Mouse (Mus musculus): Measurements from ENCODE around the gene Stat2. TPM values are rescaled to one million over a fixed set of nuclear protein-coding genes. Genes with fewer than 3 reads are reported as not detected.

Stat2 gene
- total RNA-seq (2021) (10 to 100 TPM in 1 of 2 experiments, 1 to 10 TPM in 1; 7.3 to 12.2 TPM), polyA plus RNA-seq (2012; rRNA removed) (11.0 and 17.5 TPM in 2 replicates)
- long read RNA-seq: 0 reads

GRCm38 (mm10) chr10:128270287-128270841, at the start of gene Stat2:
Gene Stat2 (plus strand): TSS chr10:128270559.
- no peaks in the 10 kb centered on the region for H3K27me3 ChIP-seq (ENCODE audit: control insufficient read depth, insufficient read depth, low read length)
- WGBS: under 1% methylated on average over 43 of the region's 43 CpGs
- H3K4me3 ChIP-seq: peak within 1 kb of the TSS; percentile 88
- peaks cover 5% of the 10 kb centered on the region; the same call in 1 of the 2 replicates for H3K36me3 ChIP-seq (ENCODE audit: control insufficient read depth, insufficient read depth, low read length)
- peaks cover 5% of the 10 kb centered on the region for H3K4me1 ChIP-seq (ENCODE audit: control insufficient read depth, insufficient read depth, low read length)
- H3K27ac ChIP-seq: peak within 1 kb of the TSS; percentile 83
- H3K79me2 ChIP-seq (replicated peaks; ENCODE audit: control insufficient read depth, insufficient read depth, low read length): no peaks in the 10 kb centered on the region; the same call in 1 of the 2 replicates
- intact Hi-C loops (cut with DNase I): no loop called here
- TF ChIP-seq POLR2A (IDR thresholded peaks at IDR 0.05; ENCODE audit: insufficient read depth, low read depth, low read length): peak; percentile 95
- no peak for TF ChIP-seq CTCF (IDR thresholded peaks at IDR 0.05)
- H3K9ac ChIP-seq (ENCODE audit: low read depth, low read length): peak within 1 kb of the TSS; percentile 90
- DNase-seq: peak; percentile 95 to 98

DNA sequence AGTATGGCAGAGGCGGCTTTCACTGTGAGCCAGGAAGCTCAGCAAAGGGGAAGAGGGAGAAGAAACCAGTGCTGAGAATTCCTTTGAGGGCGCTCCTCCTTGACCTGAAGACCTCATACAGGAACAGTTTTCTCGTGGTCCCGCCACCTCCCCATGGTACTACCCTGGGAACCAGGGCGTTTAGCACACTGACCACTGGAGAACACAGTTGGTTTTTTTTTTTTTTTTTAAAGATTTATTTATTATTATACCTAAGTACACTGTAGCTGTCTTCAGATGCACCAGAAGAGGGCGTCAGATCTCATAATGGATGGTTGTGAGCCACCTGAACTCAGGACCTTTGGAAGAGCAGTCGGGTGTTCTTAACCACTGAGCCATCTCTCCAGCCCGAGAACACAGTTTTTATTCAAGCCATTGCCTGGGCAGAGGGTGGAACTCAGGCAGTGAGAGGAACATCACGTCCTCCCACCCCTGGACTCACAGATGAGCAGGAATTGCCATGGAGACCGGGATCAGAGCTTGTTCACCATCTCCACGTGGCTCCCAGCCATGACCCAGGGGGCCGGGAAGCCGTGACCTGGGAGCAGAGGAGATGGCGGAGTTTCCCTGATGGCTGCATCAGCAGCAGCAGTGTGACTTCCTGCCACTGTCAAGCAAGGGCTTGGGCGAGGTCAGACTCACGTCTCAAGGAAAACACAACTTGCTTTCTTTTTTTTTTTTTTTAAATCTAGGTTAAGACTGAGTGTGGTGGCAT, 48.6 kb upstream of the Stat2 start:
- intact Hi-C loops (cut with DNase I): no loop called here
- Histone ChIP-seq H3K4me1 (ENCODE audit: control insufficient read depth, insufficient read depth, low read length) (no peaks in the 10 kb centered on the region), H3K4me3 (no peak overlapping the region), H3K36me3 (ENCODE audit: control insufficient read depth, insufficient read depth, low read length) (no peaks in the 10 kb centered on the region), H3K9ac (ENCODE audit: low read depth, low read length) (no peak overlapping the region), H3K79me2 (replicated peaks; ENCODE audit: control insufficient read depth, insufficient read depth, low read length) (no peaks in the 10 kb centered on the region), H3K27ac (no peak overlapping the region), H3K27me3 (ENCODE audit: control insufficient read depth, insufficient read depth, low read length) (no peaks in the 10 kb centered on the region)
- WGBS: 49% methylated on average over 16 of the region's 16 CpGs
- TF ChIP-seq CTCF (IDR thresholded peaks at IDR 0.05): peak; percentile 43
- TF ChIP-seq POLR2A (IDR thresholded peaks at IDR 0.05; ENCODE audit: insufficient read depth, low read depth, low read length): no peak
- no peak for TF ChIP-seq EP300 (IDR thresholded peaks at IDR 0.05; ENCODE audit: insufficient read depth, low read depth, low read length)
- peak in 1 of 2 experiments; percentile 24 for DNase-seq

DNA sequence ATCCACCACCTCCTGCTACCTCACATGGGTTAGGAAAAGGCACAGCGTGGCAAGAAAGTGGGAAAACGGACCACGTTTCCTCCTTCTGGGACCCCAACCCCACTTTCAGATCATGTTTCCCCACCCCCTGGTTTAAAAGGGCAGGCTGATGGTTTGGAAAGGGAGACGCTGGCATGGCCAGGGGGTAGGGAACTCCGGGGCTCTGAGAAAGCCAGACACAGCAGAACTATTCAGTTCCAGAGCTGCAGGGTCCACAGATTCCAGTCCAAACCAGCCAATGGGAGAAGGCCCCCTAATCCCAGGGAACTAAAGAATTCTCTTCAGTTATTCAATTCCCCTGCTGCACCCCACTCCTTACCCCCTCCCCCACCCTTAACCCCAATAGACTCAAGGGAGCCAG, 45.3 kb upstream of the Stat2 start:
- no peaks in the 10 kb centered on the region for H3K79me2 ChIP-seq (replicated peaks; ENCODE audit: control insufficient read depth, insufficient read depth, low read length)
- H3K9ac ChIP-seq (ENCODE audit: low read depth, low read length): no peak overlapping the region
- H3K4me3 ChIP-seq: no peak overlapping the region
- H3K27me3 ChIP-seq (ENCODE audit: control insufficient read depth, insufficient read depth, low read length): no peaks in the 10 kb centered on the region
- no peaks in the 10 kb centered on the region for H3K36me3 ChIP-seq (ENCODE audit: control insufficient read depth, insufficient read depth, low read length)
- TF ChIP-seq CTCF (IDR thresholded peaks at IDR 0.05) (no peak), POLR2A (IDR thresholded peaks at IDR 0.05; ENCODE audit: insufficient read depth, low read depth, low read length) (no peak), EP300 (IDR thresholded peaks at IDR 0.05; ENCODE audit: insufficient read depth, low read depth, low read length) (no peak)
- no peaks in the 10 kb centered on the region for H3K4me1 ChIP-seq (ENCODE audit: control insufficient read depth, insufficient read depth, low read length)
- intact Hi-C loops (cut with DNase I): no loop called here
- 67% methylated on average over 5 of the region's 5 CpGs for WGBS
- H3K27ac ChIP-seq: no peak overlapping the region
- no peak for DNase-seq

DNA sequence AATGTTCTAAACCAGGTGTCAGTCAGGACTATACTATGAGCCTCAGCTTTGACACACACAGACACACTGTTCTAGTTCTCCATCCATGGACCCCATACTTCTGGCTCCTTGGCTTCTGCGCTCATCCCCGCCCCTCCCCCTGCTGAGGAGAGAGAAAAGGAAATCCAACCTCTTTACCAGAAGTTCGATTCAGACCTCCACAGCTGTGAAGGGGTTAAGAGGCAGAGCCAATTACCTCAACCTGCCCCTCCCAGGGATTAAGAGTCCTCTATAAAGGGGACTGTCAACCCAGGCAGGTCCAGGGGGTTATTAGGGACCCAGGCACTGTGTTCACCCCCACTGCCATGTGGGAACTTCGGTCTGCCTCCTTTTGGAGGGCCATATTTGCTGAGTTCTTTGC, 44.8 kb upstream of the Stat2 start, which contains the start of gene Mip:
TSS of gene Mip (plus strand) at position 301 of the 400 bp plus-strand sequence.
- WGBS: 53% methylated on average over 4 of the region's 4 CpGs
- DNase-seq: no peak
- no peak for TF ChIP-seq CTCF (IDR thresholded peaks at IDR 0.05)
- TF ChIP-seq POLR2A (IDR thresholded peaks at IDR 0.05; ENCODE audit: insufficient read depth, low read depth, low read length): no peak
- no peak for TF ChIP-seq EP300 (IDR thresholded peaks at IDR 0.05; ENCODE audit: insufficient read depth, low read depth, low read length)
- Histone ChIP-seq H3K36me3 (ENCODE audit: control insufficient read depth, insufficient read depth, low read length) (no peaks in the 10 kb centered on the region), H3K4me1 (ENCODE audit: control insufficient read depth, insufficient read depth, low read length) (no peaks in the 10 kb centered on the region), H3K9ac (ENCODE audit: low read depth, low read length) (no peak within 1 kb of the TSS), H3K79me2 (replicated peaks; ENCODE audit: control insufficient read depth, insufficient read depth, low read length) (no peaks in the 10 kb centered on the region), H3K27ac (no peak within 1 kb of the TSS), H3K4me3 (no peak within 1 kb of the TSS), H3K27me3 (ENCODE audit: control insufficient read depth, insufficient read depth, low read length) (no peaks in the 10 kb centered on the region)
- intact Hi-C loops (cut with DNase I): no loop called here

DNA sequence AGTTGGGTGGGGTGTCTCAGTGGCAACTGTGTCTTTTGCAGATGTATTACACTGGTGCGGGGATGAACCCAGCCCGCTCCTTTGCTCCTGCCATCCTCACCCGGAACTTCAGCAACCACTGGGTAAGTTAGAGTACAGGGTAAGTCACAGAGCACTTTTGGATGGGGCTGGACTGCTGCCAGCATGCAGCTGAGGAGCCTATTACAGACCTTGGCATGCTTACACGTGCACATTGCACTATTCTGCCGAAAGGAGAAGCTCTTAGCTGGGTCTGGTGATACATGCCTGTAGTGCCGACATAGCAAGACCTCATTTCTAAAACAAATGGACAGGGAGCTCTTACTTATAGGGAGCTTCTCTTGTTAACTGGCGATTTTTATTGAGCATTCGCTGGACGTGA, 42.8 kb upstream of the Stat2 start:
- Histone ChIP-seq H3K9ac (ENCODE audit: low read depth, low read length) (no peak overlapping the region), H3K79me2 (replicated peaks; ENCODE audit: control insufficient read depth, insufficient read depth, low read length) (no peaks in the 10 kb centered on the region), H3K27ac (no peak overlapping the region), H3K27me3 (ENCODE audit: control insufficient read depth, insufficient read depth, low read length) (no peaks in the 10 kb centered on the region), H3K4me3 (no peak overlapping the region), H3K4me1 (ENCODE audit: control insufficient read depth, insufficient read depth, low read length) (no peaks in the 10 kb centered on the region; the same call in 1 of the 2 replicates), H3K36me3 (ENCODE audit: control insufficient read depth, insufficient read depth, low read length) (no peaks in the 10 kb centered on the region)
- TF ChIP-seq POLR2A (IDR thresholded peaks at IDR 0.05; ENCODE audit: insufficient read depth, low read depth, low read length) (no peak), CTCF (IDR thresholded peaks at IDR 0.05) (no peak), EP300 (IDR thresholded peaks at IDR 0.05; ENCODE audit: insufficient read depth, low read depth, low read length) (no peak)
- WGBS: 69% methylated on average over 9 of the region's 9 CpGs
- intact Hi-C loops (cut with DNase I): no loop called here
- DNase-seq: no peak

DNA sequence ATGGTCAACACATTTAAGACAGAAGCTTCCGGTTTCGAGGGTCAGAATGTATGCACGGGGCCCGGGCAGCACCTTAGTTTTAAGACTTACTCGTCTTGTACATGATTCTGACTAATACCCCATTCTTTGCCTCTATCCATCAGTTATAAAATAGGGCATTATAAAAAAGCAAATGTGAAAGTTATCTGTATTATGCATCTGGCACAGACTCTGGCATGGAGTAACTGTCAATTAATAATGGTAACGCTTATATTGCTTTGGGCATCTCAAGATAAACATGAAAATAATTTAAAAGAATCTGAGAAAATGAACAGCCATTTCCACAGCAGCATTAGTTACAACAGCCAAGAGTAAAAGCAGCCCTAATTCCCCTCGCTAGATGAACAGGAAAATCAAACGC, 42.4 kb upstream of the Stat2 start:
- Histone ChIP-seq H3K4me1 (ENCODE audit: control insufficient read depth, insufficient read depth, low read length) (peaks cover 1% of the 10 kb centered on the region; the same call in 1 of the 2 replicates), H3K79me2 (replicated peaks; ENCODE audit: control insufficient read depth, insufficient read depth, low read length) (no peaks in the 10 kb centered on the region), H3K27me3 (ENCODE audit: control insufficient read depth, insufficient read depth, low read length) (no peaks in the 10 kb centered on the region), H3K4me3 (no peak overlapping the region), H3K9ac (ENCODE audit: low read depth, low read length) (no peak overlapping the region), H3K27ac (no peak overlapping the region), H3K36me3 (ENCODE audit: control insufficient read depth, insufficient read depth, low read length) (no peaks in the 10 kb centered on the region)
- TF ChIP-seq EP300 (IDR thresholded peaks at IDR 0.05; ENCODE audit: insufficient read depth, low read depth, low read length): no peak
- TF ChIP-seq CTCF (IDR thresholded peaks at IDR 0.05): no peak
- TF ChIP-seq POLR2A (IDR thresholded peaks at IDR 0.05; ENCODE audit: insufficient read depth, low read depth, low read length): no peak
- intact Hi-C loops (cut with DNase I): no loop called here
- 87% methylated on average over 8 of the region's 8 CpGs for WGBS
- no peak for DNase-seq
